In genomic region chr14:47191861-47192260, GRCm38 (mm10) we compare ENCODE assay signal across 20 mouse cellular contexts.
"Had no signal": no experiment of that assay in that cellular context is flagged by ENCODE, and none has a peak within 500 bp of the region (broad histone marks: within the 10 kb centered on the region; RNA-seq: fewer than 3 reads in every experiment).

No protein-coding gene starts in this region.

- DNase-seq: kidney, adult 11 months; kidney, adult 8-10 months; kidney, postnatal 10 days; kidney, postnatal 36 days; layer of hippocampus, postnatal 36 days; left cerebral cortex, postnatal 4 days; lung, adult 2 months; lung, postnatal 14 days; thymus, adult 2 months; thymus, postnatal 14 days; thymus, postnatal 4 days had no signal

- H3K9me3 ChIP-seq: kidney, embryonic 15.5 days; limb, embryonic 15.5 days; midbrain, embryonic 10.5 days; midbrain, embryonic 13.5 days had no signal

- H3K27ac ChIP-seq: kidney, embryonic 15.5 days; limb, embryonic 12.5 days; limb, embryonic 15.5 days; macrophage; midbrain, embryonic 10.5 days; midbrain, embryonic 13.5 days; stomach, postnatal 0 days had no signal

- H3K4me3 ChIP-seq: kidney, embryonic 15.5 days; limb, embryonic 12.5 days; limb, embryonic 15.5 days; midbrain, embryonic 10.5 days; midbrain, embryonic 13.5 days; myocyte had no signal

- H3K9ac ChIP-seq: kidney, embryonic 15.5 days; limb, embryonic 12.5 days; limb, embryonic 15.5 days; midbrain, embryonic 13.5 days had no signal

- ATAC-seq: midbrain, embryonic 13.5 days; midbrain, embryonic 16.5 days had no signal

- H3K36me3 ChIP-seq: kidney, embryonic 15.5 days; limb, embryonic 12.5 days; limb, embryonic 15.5 days; midbrain, embryonic 10.5 days; midbrain, embryonic 13.5 days had no signal

- H3K4me2 ChIP-seq: kidney, embryonic 15.5 days; limb, embryonic 12.5 days; limb, embryonic 15.5 days; midbrain, embryonic 13.5 days had no signal
